Mouse (Mus musculus) lung, adult 18-20 months (tissue): ENCODE data around the gene Lctl.
A peak's percentile ranks its signal among the peaks of the same experiment; 100 is the strongest.

Experiments used
- DNase-seq, 2 experiments: peaks; one replicate each; pipeline ENCODE4 v3.0.0; 2022; ENCODE audit warnings: mixed read lengths in 2 of 2

The Lctl gene

GRCm38 (mm10) chr9:64116876-64117275, at the start of gene Lctl:
TSS of gene Lctl (plus strand) at chr9:64117147.
- no peak for DNase-seq

- no peak for DNase-seq
Measured at GRCm38 (mm10) chr9:64067787-64068186, 49.2 kb upstream of the Lctl start.

- DNase-seq, result no peak
Measured at GRCm38 (mm10) chr9:64068571-64068970, 48.4 kb upstream of the Lctl start.

GRCm38 (mm10) chr9:64069131-64069530, 47.8 kb upstream of the Lctl start:
- peak; percentile 31 to 56 for DNase-seq

- DNase-seq, result no peak
Measured at GRCm38 (mm10) chr9:64070674-64071073, 46.3 kb upstream of the Lctl start.

GRCm38 (mm10) chr9:64074831-64075230, 42.1 kb upstream of the Lctl start:
- DNase-seq, result no peak

GRCm38 (mm10) chr9:64076412-64076811, 40.5 kb upstream of the Lctl start:
- DNase-seq, result no peak

- peak; percentile 56 to 72 for DNase-seq
Measured at GRCm38 (mm10) chr9:64078386-64078792, 38.6 kb upstream of the Lctl start.

- no peak for DNase-seq
Measured at GRCm38 (mm10) chr9:64079922-64080321, 37.0 kb upstream of the Lctl start.

- DNase-seq, result no peak
Measured at GRCm38 (mm10) chr9:64084231-64084630, 32.7 kb upstream of the Lctl start.

- peak; percentile 63 to 77 for DNase-seq
Measured at GRCm38 (mm10) chr9:64084661-64085399, 32.1 kb upstream of the Lctl start.

- DNase-seq, result no peak
Measured at GRCm38 (mm10) chr9:64085976-64086375, 31.0 kb upstream of the Lctl start.

GRCm38 (mm10) chr9:64086543-64086942, 30.4 kb upstream of the Lctl start:
- DNase-seq, result no peak

- peak; percentile 80 to 84 for DNase-seq
Measured at GRCm38 (mm10) chr9:64087461-64088235, 29.3 kb upstream of the Lctl start.

- DNase-seq, result peak in 1 of 2 experiments; percentile 36
Measured at GRCm38 (mm10) chr9:64088346-64088745, 28.6 kb upstream of the Lctl start.

- peak; percentile 87 to 91 for DNase-seq
Measured at GRCm38 (mm10) chr9:64089004-64089403, 27.9 kb upstream of the Lctl start.

- DNase-seq, result peak; percentile 86 to 92
Measured at GRCm38 (mm10) chr9:64094083-64094482, 22.9 kb upstream of the Lctl start.

- DNase-seq, result peak in 1 of 2 experiments; percentile 44
Measured at GRCm38 (mm10) chr9:64098282-64098681, 18.7 kb upstream of the Lctl start.

- DNase-seq, result peak; percentile 75 to 78
Measured at GRCm38 (mm10) chr9:64100442-64100841, 16.5 kb upstream of the Lctl start.

- no peak for DNase-seq
Measured at GRCm38 (mm10) chr9:64105301-64105700, 11.6 kb upstream of the Lctl start.

GRCm38 (mm10) chr9:64110502-64110901, 6.4 kb upstream of the Lctl start:
- DNase-seq, result no peak

- DNase-seq, result no peak
Measured at GRCm38 (mm10) chr9:64114646-64115045, 2.3 kb upstream of the Lctl start.

GRCm38 (mm10) chr9:64115756-64116155, 1.2 kb upstream of the Lctl start:
- DNase-seq, result no peak

- peak; percentile 17 to 39 for DNase-seq
Measured at GRCm38 (mm10) chr9:64119898-64120297, 3.0 kb downstream of the Lctl start.
